Mouse (Mus musculus) bone marrow macrophage, adult 2 months (primary cell): ENCODE measurements around the gene Adamts20.

Experiments
- CTCF ChIP-seq: IDR thresholded peaks from 2 replicates; pipeline ENCODE4 v1.5.1; 2012; ENCODE audit warnings: low read depth, mild to moderate bottlenecking, low read length, moderate library complexity
- POLR2A ChIP-seq: IDR thresholded peaks from 2 replicates; pipeline ENCODE4 v1.6.1; 2012; ENCODE audit warnings: mild to moderate bottlenecking, low read depth, low read length, borderline replicate concordance

- TF ChIP-seq CTCF: no peak
- TF ChIP-seq POLR2A: no peak
Measured at GRCm38 (mm10) chr15:94288015-94288414, 177.2 kb downstream of the Adamts20 start.
